Mouse (Mus musculus) hindbrain, embryonic 15.5 days (tissue): Measurements from ENCODE around the gene Rps11. TPM values are rescaled to one million over a fixed set of nuclear protein-coding genes. Genes with fewer than 3 reads are reported as not detected.
"Not testable (repeated sequence)": the region's sequence is repeated elsewhere in the genome, so short reads cannot be mapped to it uniquely, and the experiment has no call there.

Source experiments
- ATAC-seq: fragments of 200-750 bp; cut with Nextera tagmentation; 2 replicates; pipeline ENCODE4 v1.8.0; 2017; ENCODE audit warnings: low read depth, moderate number of reproducible peaks, moderate TSS enrichment; ENCODE audit not compliant: low FRiP score
- H3K27ac ChIP-seq: fragments of 300-500 bp; sonication (generic); replicated peaks from 2 replicates; pipeline ENCODE4 v1.5.1; 2015; ENCODE audit warnings: mild to moderate bottlenecking, inconsistent platforms
- H3K27me3 ChIP-seq: fragments of 300-500 bp; sonication (generic); 2 replicates; pipeline ENCODE4 v1.6.1; 2015; ENCODE audit warnings: control low read depth, inconsistent platforms
- H3K36me3 ChIP-seq: fragments of 300-500 bp; sonication (generic); 2 replicates; pipeline ENCODE4 v1.6.1; 2015; ENCODE audit warnings: control low read depth, inconsistent platforms
- H3K4me1 ChIP-seq: fragments of 300-500 bp; sonication (generic); replicated peaks from 2 replicates; pipeline ENCODE4 v1.6.1; 2015; ENCODE audit warnings: control low read depth, inconsistent platforms
- H3K4me2 ChIP-seq: fragments of 300-500 bp; sonication (generic); 2 replicates; pipeline ENCODE4 v1.6.1; 2015; ENCODE audit warnings: moderate library complexity, mild to moderate bottlenecking, inconsistent platforms
- H3K4me3 ChIP-seq: fragments of 300-500 bp; sonication (generic); 2 replicates; pipeline ENCODE4 v1.5.1; 2015; ENCODE audit warnings: mild to moderate bottlenecking, inconsistent platforms
- H3K9ac ChIP-seq: fragments of 300-500 bp; sonication (generic); 2 replicates; pipeline ENCODE4 v1.6.1; 2015; ENCODE audit warnings: inconsistent platforms
- H3K9me3 ChIP-seq: fragments of 300-500 bp; sonication (generic); 2 replicates; pipeline ENCODE4 v1.6.1; 2016; ENCODE audit warnings: control low read depth, inconsistent platforms
- WGBS: fragments of 180-500 bp; shearing (Covaris S2); methylation state at CpG from one replicate; pipeline ENCODE4 v1.1.7; 2015; 5-methylcytosine and 5-hydroxymethylcytosine counted together
- polyA plus RNA-seq: library from polyadenylated mRNA; unstranded; fragments of >200 nt; fragmentation: Nextera tagmentation; extraction: Ambion mirVana; gene quantifications from 2 replicates; pipeline ENCODE4 v1.2.1, GENCODE M21; 2015

The Rps11 gene
- polyA plus RNA-seq, 1 experiment from 2014 or later = 762 TPM

DNA sequence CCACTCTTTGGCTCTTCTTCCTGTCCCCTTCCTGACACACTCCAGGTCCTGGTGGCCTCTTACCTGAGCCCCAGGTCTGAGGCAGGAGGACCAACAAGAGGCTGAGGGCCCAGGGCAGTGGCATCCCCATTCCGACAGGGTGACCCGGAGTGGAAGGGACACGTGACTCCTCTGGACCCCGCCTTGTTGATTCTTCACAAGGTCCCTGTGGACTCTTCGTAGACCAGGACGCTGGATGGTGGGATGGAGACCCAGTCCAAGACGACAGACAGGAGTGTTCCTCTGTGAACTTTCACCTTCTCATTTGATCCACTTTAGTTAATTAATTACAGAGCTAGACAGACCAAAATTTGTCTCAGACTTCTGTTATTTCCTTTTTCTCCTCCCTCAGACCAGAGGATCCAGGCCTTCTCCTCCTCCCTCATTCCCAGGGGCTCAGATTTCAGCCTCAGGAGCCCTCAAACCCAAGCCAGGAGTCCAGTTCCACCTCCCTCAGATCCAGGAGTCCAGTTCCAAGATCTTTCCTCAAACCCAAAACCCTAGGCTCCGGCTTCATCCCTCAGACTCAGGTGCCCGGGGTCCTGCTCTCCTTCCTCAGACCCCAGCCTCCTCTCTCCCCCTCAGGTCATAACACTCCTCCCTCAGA, 21.2 kb downstream of the Rps11 start:
- no peaks in the 10 kb centered on the region for H3K36me3 ChIP-seq
- H3K27me3 ChIP-seq = no peaks in the 10 kb centered on the region
- peak overlapping the region; percentile 18; the same call in 1 of the 2 replicates for H3K4me3 ChIP-seq
- H3K27ac ChIP-seq = peak overlapping the region; percentile 50; the same call in 1 of the 2 replicates
- no peak overlapping the region for H3K9ac ChIP-seq
- no peak for ATAC-seq
- peak overlapping the region; percentile 26 for H3K4me2 ChIP-seq
- H3K4me1 ChIP-seq = no peaks in the 10 kb centered on the region
- 79% methylated on average over 9 of the region's 9 CpGs for WGBS
- H3K9me3 ChIP-seq = no peaks in the 10 kb centered on the region

DNA sequence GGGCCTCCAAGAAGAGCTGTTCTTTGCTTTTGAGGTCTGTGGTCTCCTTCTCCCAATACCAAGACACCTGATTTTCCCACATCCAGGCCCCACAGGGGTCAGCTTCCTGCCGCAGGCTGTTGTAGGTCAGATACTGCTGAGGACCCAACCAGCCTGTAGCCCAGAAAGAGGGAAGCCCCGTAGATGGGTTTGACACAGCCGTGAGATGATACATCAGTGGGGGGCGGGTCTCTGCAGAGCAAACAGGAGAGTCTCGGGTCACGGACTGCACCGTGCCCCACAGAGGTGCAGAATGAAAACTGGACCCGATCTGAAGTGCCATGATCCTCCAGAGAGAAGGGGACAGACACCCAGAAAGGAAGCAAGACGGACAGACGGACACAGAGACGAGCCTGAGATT, 21.8 kb downstream of the Rps11 start:
- peak overlapping the region; percentile 26; the same call in 1 of the 2 replicates for H3K4me2 ChIP-seq
- H3K36me3 ChIP-seq = no peaks in the 10 kb centered on the region
- no peak overlapping the region for H3K4me3 ChIP-seq
- H3K27me3 ChIP-seq = no peaks in the 10 kb centered on the region
- no peak overlapping the region for H3K9ac ChIP-seq
- H3K9me3 ChIP-seq = no peaks in the 10 kb centered on the region
- no peak for ATAC-seq
- H3K4me1 ChIP-seq = no peaks in the 10 kb centered on the region
- H3K27ac ChIP-seq = no peak overlapping the region
- 84% methylated on average over 11 of the region's 11 CpGs for WGBS

DNA sequence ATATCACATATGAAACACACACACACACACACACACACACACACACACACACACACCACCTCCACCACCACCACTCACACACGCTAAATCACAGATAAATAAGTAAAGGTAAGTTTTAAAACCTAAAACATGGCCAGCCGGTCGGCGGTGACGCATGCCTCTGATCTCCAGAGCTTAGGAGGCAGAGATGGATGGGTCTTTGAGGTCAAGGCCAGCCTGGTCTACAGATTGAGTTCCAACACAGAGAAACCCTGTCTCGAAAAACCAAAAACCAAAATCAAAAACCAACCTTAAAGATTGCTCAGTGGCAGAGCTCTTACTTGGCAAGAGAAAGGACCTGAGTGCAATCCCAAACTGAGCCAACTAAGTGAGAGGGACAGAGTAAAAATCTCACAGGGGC, 24.2 kb downstream of the Rps11 start:
- H3K9me3 ChIP-seq = no peaks in the 10 kb centered on the region
- H3K4me2 ChIP-seq = no peak overlapping the region
- H3K36me3 ChIP-seq = no peaks in the 10 kb centered on the region
- H3K9ac ChIP-seq = no peak overlapping the region
- WGBS = 95% methylated on average over 6 of the region's 6 CpGs
- no peaks in the 10 kb centered on the region for H3K27me3 ChIP-seq
- no peaks in the 10 kb centered on the region for H3K4me1 ChIP-seq
- ATAC-seq = no peak
- no peak overlapping the region for H3K27ac ChIP-seq
- no peak overlapping the region for H3K4me3 ChIP-seq

DNA sequence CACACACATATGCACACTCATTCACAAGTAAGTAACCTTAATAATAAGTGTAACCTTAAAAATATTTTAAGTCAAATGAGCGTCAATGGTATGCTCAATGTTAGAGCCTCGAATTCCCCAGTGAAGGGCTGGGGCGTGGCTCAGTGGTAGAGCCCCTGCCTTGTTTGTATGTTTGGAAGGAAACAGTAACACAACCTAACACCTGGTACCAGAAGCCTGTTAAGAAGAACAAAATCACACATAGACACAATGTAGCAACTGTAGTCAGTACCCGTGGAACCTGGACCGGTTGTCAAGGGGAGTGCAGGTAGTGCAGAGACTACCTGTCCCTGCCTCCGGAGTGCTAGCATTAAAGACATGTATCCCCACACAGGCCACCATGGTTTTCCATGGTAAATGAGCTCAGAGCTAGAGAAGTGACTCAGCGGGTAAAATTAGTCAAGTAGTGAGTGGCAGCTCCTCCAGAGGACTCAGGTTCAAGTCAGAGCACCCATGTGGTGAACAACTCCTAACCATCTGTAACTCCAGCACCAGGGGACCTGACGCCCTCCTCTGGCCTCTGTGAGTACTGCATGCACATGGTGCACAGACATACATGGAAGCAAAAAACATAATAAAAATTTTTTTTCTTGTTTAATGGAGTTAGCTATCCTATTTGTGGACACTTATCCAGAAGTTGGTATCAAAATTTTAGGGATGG, 25.5 kb downstream of the Rps11 start:
- no peak overlapping the region for H3K4me2 ChIP-seq
- H3K27me3 ChIP-seq = no peaks in the 10 kb centered on the region
- H3K9ac ChIP-seq = no peak overlapping the region
- WGBS = 87% methylated on average over 8 of the region's 8 CpGs
- H3K4me1 ChIP-seq = no peaks in the 10 kb centered on the region
- no peak for ATAC-seq
- no peak overlapping the region for H3K27ac ChIP-seq
- no peaks in the 10 kb centered on the region for H3K36me3 ChIP-seq
- no peaks in the 10 kb centered on the region for H3K9me3 ChIP-seq
- H3K4me3 ChIP-seq = no peak overlapping the region

DNA sequence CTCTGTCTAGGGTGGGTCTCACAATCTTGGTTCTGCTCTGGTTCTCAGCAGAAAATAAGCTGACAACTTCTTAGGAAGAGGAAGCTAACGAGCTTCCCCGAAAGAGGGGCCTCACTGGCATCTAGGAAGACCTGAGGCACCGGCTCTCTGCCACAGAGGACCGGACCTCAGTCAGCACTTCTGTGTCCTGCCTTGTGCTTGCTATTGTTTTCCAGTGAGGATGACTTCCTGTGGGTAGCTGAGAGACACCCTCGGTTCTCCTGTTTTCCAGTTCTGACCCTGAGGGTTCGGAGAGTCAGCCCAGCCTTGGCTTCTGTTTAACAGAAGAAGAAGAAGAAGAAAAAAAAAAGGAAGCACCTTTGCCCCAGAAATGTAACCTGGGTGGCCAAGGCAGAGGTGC, 26.8 kb downstream of the Rps11 start:
- Histone ChIP-seq H3K27ac (no peak overlapping the region), H3K4me3 (no peak overlapping the region), H3K27me3 (no peaks in the 10 kb centered on the region), H3K9me3 (no peaks in the 10 kb centered on the region), H3K36me3 (no peaks in the 10 kb centered on the region), H3K9ac (no peak overlapping the region), H3K4me1 (no peaks in the 10 kb centered on the region), H3K4me2 (no peak overlapping the region)
- ATAC-seq = no peak
- WGBS = 85% methylated on average over 6 of the region's 6 CpGs

DNA sequence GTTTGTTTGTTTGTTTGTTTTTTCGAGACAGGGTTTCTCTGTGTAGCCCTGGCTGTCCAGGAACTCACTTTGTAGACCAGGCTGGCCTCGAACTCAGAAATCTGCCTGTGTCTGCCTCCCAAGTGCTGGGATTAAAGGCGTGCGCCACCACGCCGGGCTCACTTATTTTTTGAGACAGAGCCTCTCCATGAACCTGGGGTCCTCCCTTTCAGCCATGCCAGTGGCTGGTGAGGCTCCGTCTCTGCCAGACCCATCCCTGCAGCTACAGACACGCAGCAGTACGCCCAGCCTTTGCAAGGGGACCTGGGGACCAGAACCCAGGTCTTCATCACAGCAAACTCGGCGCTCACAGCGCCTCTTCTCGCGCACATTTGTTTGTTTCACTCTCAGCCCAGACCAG, 28.3 kb downstream of the Rps11 start:
- not testable (repeated sequence) for H3K4me3 ChIP-seq, ATAC-seq, H3K27me3 ChIP-seq, H3K9ac ChIP-seq, H3K4me1 ChIP-seq, H3K27ac ChIP-seq, H3K36me3 ChIP-seq, H3K4me2 ChIP-seq, H3K9me3 ChIP-seq
- 94% methylated on average over 14 of the region's 14 CpGs for WGBS

DNA sequence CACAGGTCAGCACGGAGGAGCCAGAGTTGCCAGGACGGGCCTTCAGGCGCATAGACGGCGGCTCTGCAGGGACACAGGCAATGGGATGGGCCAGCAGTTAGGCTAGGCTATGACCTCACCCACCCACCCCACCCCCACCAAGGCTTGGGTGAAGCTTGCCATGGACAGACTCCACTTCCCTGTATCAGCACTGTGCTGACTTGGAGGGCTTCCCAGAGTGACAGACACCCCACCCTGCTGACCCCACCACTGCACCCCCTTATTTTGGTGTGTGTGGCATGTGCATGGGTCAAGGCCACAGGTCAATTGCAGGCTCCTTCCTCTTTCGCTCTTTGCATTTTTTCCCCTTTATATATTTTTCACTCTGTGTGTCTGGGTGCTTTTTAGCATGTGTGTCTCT, 28.9 kb downstream of the Rps11 start:
- Histone ChIP-seq H3K4me1 (peaks cover 5% of the 10 kb centered on the region; the same call in 1 of the 2 replicates), H3K36me3 (no peaks in the 10 kb centered on the region), H3K9ac (no peak overlapping the region), H3K4me3 (no peak overlapping the region), H3K9me3 (no peaks in the 10 kb centered on the region), H3K27me3 (no peaks in the 10 kb centered on the region), H3K27ac (no peak overlapping the region), H3K4me2 (no peak overlapping the region)
- 83% methylated on average over 6 of the region's 6 CpGs for WGBS
- ATAC-seq = no peak

DNA sequence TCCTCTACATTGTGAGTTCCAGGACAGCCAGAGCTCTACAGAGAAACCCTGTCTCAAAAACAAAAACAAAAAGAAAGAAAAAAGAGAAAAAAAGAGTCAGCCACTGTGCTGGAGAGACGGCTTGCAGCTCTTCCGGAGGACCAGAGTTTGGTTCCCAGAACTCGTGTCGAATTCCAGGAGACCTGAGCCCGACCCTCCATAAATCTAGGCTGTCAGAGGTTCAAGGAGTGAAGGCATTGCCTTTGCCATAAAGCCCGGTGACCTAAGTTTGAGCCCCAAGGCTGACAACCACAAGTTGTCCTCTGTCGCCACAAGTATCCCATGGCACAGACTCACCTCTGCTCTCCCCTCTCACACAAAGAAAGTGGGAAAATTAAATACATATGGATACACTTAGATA, 30.1 kb downstream of the Rps11 start:
- Histone ChIP-seq H3K4me3 (no peak overlapping the region), H3K4me2 (no peak overlapping the region), H3K27ac (no peak overlapping the region), H3K36me3 (no peaks in the 10 kb centered on the region), H3K9me3 (no peaks in the 10 kb centered on the region), H3K27me3 (no peaks in the 10 kb centered on the region), H3K9ac (no peak overlapping the region), H3K4me1 (peaks cover 5% of the 10 kb centered on the region; the same call in 1 of the 2 replicates)
- ATAC-seq = no peak
- 40% methylated on average over 7 of the region's 7 CpGs for WGBS

DNA sequence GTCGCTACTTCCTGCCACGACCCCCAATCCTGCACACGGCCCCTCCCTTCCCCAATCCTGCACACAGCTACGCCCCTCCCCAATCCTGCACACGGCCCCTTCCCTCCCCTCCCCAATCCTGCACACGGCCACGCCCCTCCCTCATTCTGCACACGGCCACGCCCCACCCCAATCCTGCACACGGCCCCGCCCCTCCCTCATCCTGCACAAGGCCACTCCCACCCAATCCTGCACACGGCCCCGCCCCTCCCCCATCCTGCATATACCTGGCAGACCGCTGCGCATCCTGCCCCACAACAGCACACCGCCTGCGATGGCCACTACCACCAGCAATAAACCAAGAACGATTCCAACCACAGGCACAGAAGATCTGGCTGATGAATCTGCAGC, 30.7 kb downstream of the Rps11 start:
- no peak for ATAC-seq
- H3K9me3 ChIP-seq = no peaks in the 10 kb centered on the region
- H3K4me3 ChIP-seq = no peak overlapping the region
- no peak overlapping the region for H3K9ac ChIP-seq
- H3K27ac ChIP-seq = no peak overlapping the region
- WGBS = 41% methylated on average over 18 of the region's 18 CpGs
- H3K36me3 ChIP-seq = no peaks in the 10 kb centered on the region
- no peaks in the 10 kb centered on the region for H3K27me3 ChIP-seq
- peaks cover 5% of the 10 kb centered on the region; the same call in 1 of the 2 replicates for H3K4me1 ChIP-seq
- no peak overlapping the region for H3K4me2 ChIP-seq

DNA sequence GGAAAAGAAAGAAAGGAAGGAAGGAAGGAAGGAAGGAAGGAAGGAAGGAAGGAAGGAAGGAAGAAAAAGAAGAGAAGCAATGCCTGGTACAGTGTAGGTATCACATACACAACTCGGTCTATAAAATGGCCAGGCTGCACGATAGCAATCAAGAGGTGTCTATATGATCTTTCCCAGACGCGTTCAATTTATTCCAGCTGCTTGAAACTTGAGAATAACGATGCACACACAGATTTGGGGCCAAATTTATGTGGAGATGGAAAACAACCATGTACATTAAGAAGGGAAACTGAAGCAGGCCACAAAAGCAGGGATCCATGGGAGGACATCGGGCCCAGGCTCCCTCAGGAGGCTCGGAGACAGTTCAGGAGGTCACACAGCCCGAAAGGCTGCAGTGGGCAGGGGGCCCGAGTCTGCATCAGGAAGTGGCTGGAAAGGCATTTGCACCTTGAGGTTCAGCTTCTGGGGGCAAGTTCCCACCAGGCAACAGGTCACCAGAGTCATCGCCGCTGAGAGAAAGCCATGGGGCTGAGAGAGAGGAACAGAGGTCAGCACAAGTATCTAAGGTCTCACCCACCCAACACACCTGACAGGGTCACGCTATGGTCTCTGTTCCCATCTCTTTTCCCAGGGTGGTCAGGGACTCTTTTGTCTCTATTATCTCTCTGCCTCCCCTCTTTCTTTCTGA, 31.3 kb downstream of the Rps11 start:
- ATAC-seq = no peak
- Histone ChIP-seq H3K4me1 (peaks cover 5% of the 10 kb centered on the region; the same call in 1 of the 2 replicates), H3K9ac (no peak overlapping the region), H3K4me3 (no peak overlapping the region), H3K36me3 (no peaks in the 10 kb centered on the region), H3K4me2 (no peak overlapping the region), H3K27ac (no peak overlapping the region), H3K9me3 (no peaks in the 10 kb centered on the region), H3K27me3 (no peaks in the 10 kb centered on the region)
- 65% methylated on average over 12 of the region's 12 CpGs for WGBS

DNA sequence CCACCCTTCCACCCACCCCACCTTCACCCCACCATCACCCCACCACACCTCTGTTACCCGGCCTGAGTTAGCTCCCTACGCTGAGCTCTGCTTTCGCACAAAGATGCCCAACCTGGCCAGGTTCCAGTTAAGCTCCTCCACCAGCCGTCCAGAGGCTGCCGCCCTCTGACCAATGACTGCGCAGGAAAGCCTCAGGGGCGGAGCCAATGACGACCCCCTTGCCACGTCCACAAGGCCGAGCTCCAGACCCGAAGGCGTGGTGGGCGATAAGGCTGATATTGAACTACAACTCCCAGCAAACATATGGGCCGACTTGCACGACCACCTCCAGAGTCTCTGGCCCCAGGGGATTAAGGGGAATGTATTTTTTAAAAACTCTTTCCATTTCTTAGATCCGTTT, 32.2 kb downstream of the Rps11 start, which contains the start of gene Rcn3:
TSS of gene Rcn3 (minus strand) at position 174 of the 400 bp plus-strand sequence.
- peak within 1 kb of the TSS; percentile 40 for H3K4me3 ChIP-seq
- under 1% methylated on average over 16 of the region's 16 CpGs for WGBS
- H3K4me1 ChIP-seq = peaks cover 5% of the 10 kb centered on the region; the same call in 1 of the 2 replicates
- no peaks in the 10 kb centered on the region for H3K27me3 ChIP-seq
- peak within 1 kb of the TSS; percentile 64 for H3K4me2 ChIP-seq
- H3K36me3 ChIP-seq = no peaks in the 10 kb centered on the region
- peak within 1 kb of the TSS; percentile 24; the same call in 1 of the 2 replicates for H3K27ac ChIP-seq
- H3K9me3 ChIP-seq = no peaks in the 10 kb centered on the region
- ATAC-seq = peak; percentile 92
- 0 out of 2 replicates have a peak within 1 kb of the TSS, but pooled peaks have one; percentile 35 for H3K9ac ChIP-seq
